Mouse (Mus musculus) liver, embryonic 16.5 days (tissue): ENCODE measurements at regions not wholly inside any gene's neighbourhood (a gene's known extent, or its start where the extent isn't known, plus 50 kb on each side); places are given as distances from the start of the nearest gene placed in this dataset.
"Not testable (repeated sequence)": the region's sequence is repeated elsewhere in the genome, so short reads cannot be mapped to it uniquely, and the experiment has no call there.

ENCODE experiments used
- ATAC-seq: fragments of 200-750 bp; cut with Nextera tagmentation; 2 replicates; pipeline ENCODE4 v1.8.0; 2017; ENCODE audit warnings: low read depth, mild to moderate bottlenecking, moderate number of reproducible peaks, moderate library complexity
- H3K27ac ChIP-seq: fragments of 300-500 bp; sonication (generic); 2 replicates; pipeline ENCODE4 v1.5.1; 2014; ENCODE audit warnings: mild to moderate bottlenecking, low read length
- H3K27me3 ChIP-seq: fragments of 300-500 bp; sonication (generic); 2 replicates; pipeline ENCODE4 v1.6.1; 2014; ENCODE audit warnings: low read depth, low read length, mixed read lengths; ENCODE audit not compliant: control insufficient read depth, insufficient read depth
- H3K36me3 ChIP-seq: fragments of 300-500 bp; sonication (generic); 2 replicates; pipeline ENCODE4 v1.6.1; 2014; ENCODE audit warnings: mild to moderate bottlenecking; ENCODE audit not compliant: control insufficient read depth, insufficient read depth
- H3K4me1 ChIP-seq: fragments of 300-500 bp; sonication (generic); 2 replicates; pipeline ENCODE4 v1.6.1; 2014; ENCODE audit warnings: low read depth, low read length, mixed read lengths; ENCODE audit not compliant: control insufficient read depth
- H3K4me2 ChIP-seq: fragments of 300-500 bp; sonication (generic); 2 replicates; pipeline ENCODE4 v1.6.1; 2014; ENCODE audit warnings: low read depth, low read length, mixed read lengths
- H3K4me3 ChIP-seq: fragments of 300-500 bp; sonication (generic); 2 replicates; pipeline ENCODE4 v1.5.1; 2014; ENCODE audit warnings: low read depth, mild to moderate bottlenecking, low read length
- H3K9ac ChIP-seq: fragments of 300-500 bp; sonication (generic); 2 replicates; pipeline ENCODE4 v1.6.1; 2014; ENCODE audit warnings: low read depth, low read length
- H3K9me3 ChIP-seq: fragments of 300-500 bp; sonication (generic); replicated peaks from 2 replicates; pipeline ENCODE4 v1.6.1; 2016; ENCODE audit warnings: low read length; ENCODE audit not compliant: control insufficient read depth
- WGBS: fragments of 180-500 bp; shearing (Covaris S2); extraction: QIAGEN DNeasy Blood & Tissue Kit; methylation state at CpG from one replicate; pipeline ENCODE4 v1.1.7; 2014; ENCODE audit not compliant: insufficient replicate concordance; 5-methylcytosine and 5-hydroxymethylcytosine counted together

DNA sequence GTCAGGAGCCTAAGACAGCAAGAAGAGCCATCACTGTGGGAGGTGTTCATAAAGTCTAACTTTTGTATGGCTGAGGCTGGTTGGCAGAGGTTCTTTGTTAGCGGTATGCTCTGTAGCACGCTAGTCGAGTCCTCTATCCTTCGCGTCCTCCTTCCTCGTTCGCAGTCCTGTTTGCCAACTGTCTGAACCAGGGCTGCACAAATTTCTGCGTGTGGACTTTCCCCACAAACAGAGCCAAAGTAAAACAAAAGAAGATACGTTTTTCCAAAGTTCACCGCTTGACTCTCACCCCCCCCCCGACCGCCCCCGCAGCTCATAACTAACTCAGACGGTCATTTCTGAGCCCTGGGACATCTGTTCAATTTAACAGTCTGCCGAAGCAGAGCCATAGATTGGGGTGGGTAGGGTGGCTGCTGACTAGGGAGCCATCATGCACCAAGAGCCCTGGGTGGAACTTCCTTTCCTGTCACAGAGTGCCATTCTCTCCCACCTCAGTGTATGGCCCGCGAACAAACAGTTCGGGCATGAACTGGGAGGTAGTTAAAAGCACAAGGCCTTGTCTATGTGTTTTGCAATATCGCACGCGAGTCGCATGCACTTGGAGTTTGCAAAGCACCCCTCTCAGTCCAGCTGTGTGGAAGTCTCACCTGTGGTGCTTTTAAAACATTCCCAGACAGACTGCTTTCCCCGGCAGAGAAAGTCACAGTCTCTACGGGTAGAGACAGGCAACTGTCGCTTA is 63.0 kb upstream of the Map3k1 start:
- no peak overlapping the region for H3K4me2 ChIP-seq
- no peak overlapping the region for H3K9ac ChIP-seq

DNA sequence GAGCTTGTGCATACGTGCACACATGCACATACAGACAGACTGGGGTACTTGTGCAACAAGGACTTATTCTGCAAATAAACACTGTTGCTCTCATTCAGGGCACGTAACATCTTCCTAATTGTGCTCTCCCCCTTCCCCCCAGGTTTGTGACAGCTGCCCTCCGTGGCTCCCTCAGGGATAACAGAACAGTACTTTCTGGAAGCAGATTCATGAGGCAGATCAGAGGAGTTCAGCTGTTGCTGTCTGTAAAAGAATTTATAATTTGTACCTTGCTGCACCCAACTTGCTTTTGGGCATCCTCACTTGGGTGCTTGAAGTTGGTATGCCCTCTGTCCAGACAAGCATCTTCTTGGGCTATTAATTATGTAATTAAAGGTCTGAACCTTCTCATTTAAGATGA is 65.5 kb upstream of the Map3k1 start:
- Histone ChIP-seq H3K9me3 (no peaks in the 10 kb centered on the region), H3K4me2 (no peak overlapping the region), H3K9ac (no peak overlapping the region), H3K36me3 (no peaks in the 10 kb centered on the region), H3K27me3 (no peaks in the 10 kb centered on the region), H3K4me3 (no peak overlapping the region), H3K4me1 (peaks cover 15% of the 10 kb centered on the region), H3K27ac (no peak overlapping the region)
- no peak for ATAC-seq
- 67% methylated on average over 3 of the region's 3 CpGs for WGBS

More for the DNA sequence above, 63.0 kb upstream of the Map3k1 start:
- Histone ChIP-seq H3K4me1 (peaks cover 17% of the 10 kb centered on the region), H3K27ac (peak overlapping the region; percentile 68), H3K36me3 (no peaks in the 10 kb centered on the region), H3K27me3 (no peaks in the 10 kb centered on the region; the same call in 1 of the 2 replicates), H3K4me3 (no peak overlapping the region), H3K9me3 (no peaks in the 10 kb centered on the region)
- WGBS, result 72% methylated on average over 25 of the region's 25 CpGs
- ATAC-seq, result peak; percentile 58

DNA sequence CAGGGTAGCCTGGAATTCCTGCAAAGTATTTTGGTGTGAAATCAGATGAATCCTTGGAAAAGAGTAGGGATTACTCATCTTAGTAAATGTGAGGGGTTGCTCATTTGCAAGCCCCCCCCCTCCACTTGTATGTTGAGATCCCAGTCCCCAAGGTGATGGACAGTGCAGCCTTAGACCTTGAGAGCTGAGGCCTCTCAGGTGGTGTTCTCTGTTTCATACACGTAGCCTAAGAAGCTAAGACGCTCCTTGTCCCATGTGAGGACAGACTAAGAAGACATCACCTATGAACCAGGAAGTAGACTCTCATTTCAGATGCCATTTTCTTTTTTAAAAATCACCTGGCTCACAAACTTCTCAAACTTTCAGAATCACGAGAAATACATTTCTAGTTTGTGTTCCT is 67.6 kb upstream of the Map3k1 start:
- H3K4me1 ChIP-seq, result peaks cover 2% of the 10 kb centered on the region; the same call in 1 of the 2 replicates
- no peak overlapping the region for H3K4me3 ChIP-seq
- H3K36me3 ChIP-seq, result no peaks in the 10 kb centered on the region
- no peak for ATAC-seq
- no peaks in the 10 kb centered on the region for H3K27me3 ChIP-seq
- H3K9me3 ChIP-seq, result no peaks in the 10 kb centered on the region
- no peak overlapping the region for H3K27ac ChIP-seq
- H3K4me2 ChIP-seq, result no peak overlapping the region
- 76% methylated on average over 3 of the region's 3 CpGs for WGBS
- H3K9ac ChIP-seq, result no peak overlapping the region

DNA sequence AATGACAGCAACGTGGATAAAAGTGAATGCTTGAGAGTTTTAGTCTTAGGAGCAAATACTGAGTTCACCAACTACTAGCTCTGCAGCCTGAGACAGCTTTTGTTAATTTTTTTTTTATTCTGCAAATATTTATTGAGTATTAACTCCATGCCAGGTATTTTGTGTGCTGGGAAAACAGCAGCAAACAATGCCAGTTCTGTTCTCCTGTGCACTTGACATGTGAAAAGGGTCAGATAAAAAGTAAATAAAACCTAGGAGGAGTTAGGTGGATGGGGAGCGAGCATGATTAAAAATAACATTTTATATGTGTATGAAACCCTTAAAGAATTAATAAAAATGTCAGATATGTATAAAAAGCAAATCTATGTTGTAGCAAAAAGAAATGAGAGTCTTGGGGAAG is 68.1 kb upstream of the Map3k1 start:
- 65% methylated on average over 2 of the region's 2 CpGs for WGBS
- no peaks in the 10 kb centered on the region for H3K27me3 ChIP-seq
- H3K9me3 ChIP-seq, result no peaks in the 10 kb centered on the region
- ATAC-seq, result no peak
- peaks cover 2% of the 10 kb centered on the region; the same call in 1 of the 2 replicates for H3K4me1 ChIP-seq
- H3K9ac ChIP-seq, result no peak overlapping the region
- H3K4me3 ChIP-seq, result no peak overlapping the region
- H3K4me2 ChIP-seq, result no peak overlapping the region
- no peak overlapping the region for H3K27ac ChIP-seq
- no peaks in the 10 kb centered on the region for H3K36me3 ChIP-seq

DNA sequence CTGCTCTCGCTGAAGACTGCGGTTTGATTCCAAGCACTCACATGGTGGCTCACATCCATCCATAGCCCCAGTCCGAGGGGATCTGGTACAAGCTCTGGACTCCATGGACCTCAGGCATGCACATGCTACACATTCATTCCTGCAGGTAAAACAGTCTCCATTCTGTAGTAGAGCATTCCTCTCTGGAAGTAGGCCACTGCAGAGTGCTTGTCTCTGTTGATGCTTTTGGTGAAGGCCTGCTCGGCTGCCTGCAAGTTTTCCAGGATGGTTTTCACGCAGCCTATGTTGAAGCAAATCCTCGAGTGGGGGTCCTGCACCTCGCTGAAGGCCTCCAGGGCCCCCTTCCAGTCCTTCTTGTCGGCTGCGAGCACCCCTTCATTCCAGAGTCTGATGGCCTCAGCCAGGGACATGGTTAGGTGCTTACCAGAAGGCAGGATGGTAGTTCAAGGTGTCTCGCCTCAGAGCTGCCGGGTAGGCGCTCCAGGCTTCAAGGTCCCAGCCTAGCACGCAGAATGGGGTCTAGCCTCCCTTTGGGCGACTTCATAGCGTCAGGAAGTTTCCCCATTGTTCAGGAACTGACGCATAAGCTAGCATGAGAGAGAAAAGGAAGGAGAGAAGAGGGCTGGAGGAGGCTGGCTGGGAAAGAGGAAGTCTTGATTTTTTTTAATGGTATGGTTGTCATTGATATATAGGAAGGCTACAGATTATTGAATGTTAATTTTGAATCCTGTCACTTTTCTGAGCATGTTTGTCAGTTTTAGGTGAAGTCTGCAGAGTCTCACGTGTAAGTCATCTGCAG is 75.2 kb upstream of the Map3k1 start:
- H3K9ac ChIP-seq, ATAC-seq: not testable (repeated sequence)

DNA sequence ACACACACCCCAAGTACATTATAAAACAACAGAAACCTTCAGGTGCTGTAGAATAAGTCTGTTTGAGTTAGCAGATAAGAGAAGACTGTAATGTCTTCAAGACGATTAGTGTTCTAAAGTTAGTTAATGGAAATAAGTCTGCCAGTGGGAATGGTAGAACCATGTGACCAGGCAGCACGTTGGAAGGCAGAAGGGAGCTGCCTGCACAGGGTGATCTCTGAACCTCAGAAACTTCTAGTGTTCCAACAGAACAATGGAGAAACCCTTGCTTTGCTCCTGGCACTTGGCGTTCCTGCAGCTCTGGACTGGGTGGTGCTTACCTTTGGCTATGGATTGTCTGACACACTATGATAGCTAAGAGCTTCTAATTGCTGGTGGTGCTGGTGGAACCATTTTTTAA is 82.0 kb upstream of the Map3k1 start:
- Histone ChIP-seq H3K4me2 (no peak overlapping the region), H3K4me3 (no peak overlapping the region), H3K27me3 (peaks cover 8% of the 10 kb centered on the region), H3K36me3 (no peaks in the 10 kb centered on the region), H3K9me3 (no peaks in the 10 kb centered on the region), H3K4me1 (peaks cover 21% of the 10 kb centered on the region), H3K9ac (no peak overlapping the region), H3K27ac (no peak overlapping the region)
- whole genome bisulfite sequencing, result 53% methylated on average over 3 of the region's 3 CpGs
- no peak for ATAC-seq

More for the DNA sequence above, 75.2 kb upstream of the Map3k1 start:
- not testable (repeated sequence) for H3K4me3 ChIP-seq, H3K27me3 ChIP-seq, H3K9me3 ChIP-seq, H3K36me3 ChIP-seq, H3K27ac ChIP-seq, H3K4me1 ChIP-seq, H3K4me2 ChIP-seq
- WGBS, result 57% methylated on average over 17 of the region's 17 CpGs

DNA sequence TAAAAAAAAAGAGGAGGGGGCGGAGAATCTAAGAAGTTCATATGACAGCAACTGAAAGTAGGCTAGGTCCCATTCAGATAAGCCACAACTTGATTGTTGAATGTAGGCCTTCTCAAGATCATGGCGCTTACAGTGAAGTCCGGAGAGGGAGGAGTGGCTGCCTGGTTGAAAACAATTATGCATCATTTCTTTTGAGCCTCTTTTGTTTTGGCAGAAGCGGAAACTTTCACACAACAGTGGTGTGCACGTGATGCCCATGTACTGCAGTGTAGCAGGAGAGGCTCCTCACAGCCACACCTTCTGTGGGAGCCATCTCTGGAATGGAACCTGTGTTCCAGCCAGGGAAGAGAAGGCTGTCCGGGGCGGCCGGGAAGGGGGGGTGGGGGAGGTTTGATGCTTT is 83.3 kb upstream of the Map3k1 start:
- Histone ChIP-seq H3K9me3 (no peaks in the 10 kb centered on the region), H3K9ac (no peak overlapping the region)

DNA sequence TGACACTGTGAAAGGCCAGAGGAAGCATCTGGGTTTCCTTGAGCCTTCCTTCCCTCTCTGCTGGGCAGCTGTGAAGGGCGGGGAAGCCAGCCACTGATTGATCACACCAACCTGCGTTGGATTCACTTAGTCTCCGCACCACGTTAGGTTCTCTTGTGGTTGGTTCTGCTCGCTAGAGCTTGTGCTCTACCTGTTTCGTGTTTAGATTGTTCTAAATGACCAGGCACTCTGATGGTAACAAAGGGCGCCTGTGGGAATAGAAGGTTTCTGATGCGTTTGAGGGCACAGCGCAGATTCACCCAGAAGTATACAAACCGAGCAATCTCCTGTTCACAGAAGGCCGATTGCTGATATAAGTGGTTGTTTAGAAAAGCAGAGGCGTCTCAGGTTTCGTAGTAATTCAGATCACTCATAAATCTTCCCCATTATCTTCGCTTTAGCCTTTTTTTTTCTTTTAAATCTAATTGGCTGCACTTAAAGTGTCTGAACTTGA is 84.5 kb upstream of the Map3k1 start:
- Histone ChIP-seq H3K4me2 (peak overlapping the region; percentile 29), H3K36me3 (no peaks in the 10 kb centered on the region), H3K4me1 (peaks cover 26% of the 10 kb centered on the region), H3K27ac (no peak overlapping the region), H3K27me3 (peaks cover 8% of the 10 kb centered on the region), H3K9me3 (no peaks in the 10 kb centered on the region), H3K9ac (no peak overlapping the region), H3K4me3 (no peak overlapping the region)
- ATAC-seq, result no peak
- WGBS, result 17% methylated on average over 14 of the region's 14 CpGs

More for the DNA sequence above, 83.3 kb upstream of the Map3k1 start:
- H3K36me3 ChIP-seq, result no peaks in the 10 kb centered on the region
- no peak overlapping the region for H3K27ac ChIP-seq
- no peak for ATAC-seq
- 78% methylated on average over 8 of the region's 8 CpGs for WGBS
- peaks cover 8% of the 10 kb centered on the region for H3K27me3 ChIP-seq
- no peak overlapping the region for H3K4me3 ChIP-seq
- no peak overlapping the region for H3K4me2 ChIP-seq
- H3K4me1 ChIP-seq, result peaks cover 26% of the 10 kb centered on the region
